Mouse (Mus musculus) CH12.LX (cell line): ENCODE measurements around the gene Cyp2j6. TPM values are rescaled to one million over a fixed set of nuclear protein-coding genes. Genes with fewer than 3 reads are reported as not detected.

Experiments used
- DNase-seq: peaks from one replicate; pipeline ENCODE4 v3.0.0-alpha.2; 2013; ENCODE audit errors: extremely low read depth
- H3K27ac ChIP-seq: 2 replicates; pipeline ENCODE4 v1.5.1; 2012; ENCODE audit warnings: low read depth, mild to moderate bottlenecking, control low read depth, moderate library complexity; ENCODE audit not compliant: insufficient read depth
- H3K27me3 ChIP-seq: replicated peaks from 2 replicates; pipeline ENCODE3; 2012; ENCODE audit warnings: inconsistent platforms
- H3K36me3 ChIP-seq, 2 experiments: replicated peaks in 1 of 2; 2 replicates each; pipeline versions ENCODE3 to v1.6.1; 2012; ENCODE audit warnings: inconsistent platforms in 1 of 2, low read length in 1 of 2, mild to moderate bottlenecking in 1 of 2, mixed read lengths in 1 of 2, moderate library complexity in 1 of 2; ENCODE audit not compliant: control insufficient read depth in 1 of 2, insufficient read depth in 1 of 2
- H3K4me1 ChIP-seq, 2 experiments: 2 replicates each; pipeline ENCODE4 v1.6.1; 2012; ENCODE audit warnings: inconsistent platforms in 1 of 2, moderate library complexity in 1 of 2; ENCODE audit not compliant: insufficient read depth in 2 of 2, control insufficient read depth in 1 of 2
- H3K4me2 ChIP-seq: 2 replicates; pipeline ENCODE4 v1.6.1; 2012; ENCODE audit warnings: low read depth, mild to moderate bottlenecking, control low read depth; ENCODE audit not compliant: poor library complexity, insufficient read depth, severe bottlenecking
- H3K4me3 ChIP-seq, 3 experiments: fragments of 150-350 bp in 1 of 3; sonication (generic) in 1 of 3; replicated peaks in 1 of 3; 2 replicates each; pipeline versions ENCODE3 to v1.5.1; 2011 to 2012; ENCODE audit warnings: low read depth in 2 of 3, low read length in 2 of 3, mild to moderate bottlenecking in 2 of 3, moderate library complexity in 2 of 3, control low read depth in 1 of 3, improper control_type of control experiment in 1 of 3, inconsistent platforms in 1 of 3, mixed read lengths in 1 of 3; ENCODE audit not compliant: poor library complexity in 1 of 3
- H3K79me2 ChIP-seq: replicated peaks from 2 replicates; pipeline ENCODE4 v1.6.1; 2012; ENCODE audit warnings: mild to moderate bottlenecking, moderate library complexity; ENCODE audit not compliant: control insufficient read depth, poor library complexity, insufficient read depth, severe bottlenecking; ENCODE audit errors: extremely low read depth
- H3K9ac ChIP-seq: 2 replicates; pipeline ENCODE4 v1.6.1; 2012; ENCODE audit warnings: low read depth, mild to moderate bottlenecking, control low read depth, moderate library complexity; ENCODE audit not compliant: insufficient read depth
- H3K9me3 ChIP-seq: replicated peaks from 2 replicates; pipeline ENCODE3; 2012; ENCODE audit warnings: low read length, inconsistent platforms, mixed read lengths
- CHD2 ChIP-seq: IDR thresholded peaks from 2 replicates; pipeline ENCODE4 v1.6.1; 2011; ENCODE audit warnings: low read length, improper control_type of control experiment
- E2F4 ChIP-seq: IDR thresholded peaks from 2 replicates; pipeline ENCODE4 v1.6.1; 2011; ENCODE audit warnings: low read depth, low read length, improper control_type of control experiment; ENCODE audit not compliant: insufficient replicate concordance
- HCFC1 ChIP-seq: IDR thresholded peaks from 2 replicates; pipeline ENCODE4 v1.6.1; 2012; ENCODE audit warnings: low read depth, mild to moderate bottlenecking, inconsistent platforms, low read length, improper control_type of control experiment
- IRF4 ChIP-seq: IDR thresholded peaks from 2 replicates; pipeline ENCODE4 v1.6.1; 2014; ENCODE audit warnings: low read depth, mild to moderate bottlenecking, inconsistent platforms, low read length, improper control_type of control experiment
- MXI1 ChIP-seq: IDR thresholded peaks from 2 replicates; pipeline ENCODE4 v1.6.1; 2011; ENCODE audit warnings: mild to moderate bottlenecking, low read depth, low read length, improper control_type of control experiment
- MYC ChIP-seq: IDR thresholded peaks from 2 replicates; pipeline ENCODE4 v1.6.1; 2011; ENCODE audit warnings: low read depth, mild to moderate bottlenecking, improper control_type of control experiment, low read length
- PAX5 ChIP-seq: IDR thresholded peaks from 2 replicates; pipeline ENCODE4 v1.6.1; 2012; ENCODE audit warnings: low read length, inconsistent platforms, mixed read lengths
- POLR2A ChIP-seq: IDR thresholded peaks from 2 replicates; pipeline ENCODE4 v1.6.1; 2011; ENCODE audit warnings: low read depth, mild to moderate bottlenecking, improper control_type of control experiment, low read length
- POLR2AphosphoS2 ChIP-seq: IDR thresholded peaks from 2 replicates; pipeline ENCODE4 v1.6.1; 2011; ENCODE audit warnings: low read depth, low read length, improper control_type of control experiment
- RAD21 ChIP-seq: IDR thresholded peaks from 2 replicates; pipeline ENCODE4 v1.6.1; 2011; ENCODE audit warnings: low read depth, mild to moderate bottlenecking, low read length, improper control_type of control experiment, moderate library complexity
- TCF12 ChIP-seq: IDR thresholded peaks from 2 replicates; pipeline ENCODE4 v1.6.1; 2014; ENCODE audit warnings: low read depth, mild to moderate bottlenecking, inconsistent platforms, low read length, improper control_type of control experiment
- UBTF ChIP-seq: IDR thresholded peaks from 2 replicates; pipeline ENCODE4 v1.6.1; 2012; ENCODE audit warnings: low read depth, mild to moderate bottlenecking, inconsistent platforms, low read length, improper control_type of control experiment, moderate library complexity
- USF2 ChIP-seq: conservative IDR thresholded peaks from 2 replicates; pipeline ENCODE4 v1.6.1; 2011; ENCODE audit warnings: low read depth, low read length, improper control_type of control experiment
- ZMIZ1 ChIP-seq: IDR thresholded peaks from 2 replicates; pipeline ENCODE4 v1.6.1; 2012; ENCODE audit warnings: low read depth, mild to moderate bottlenecking, inconsistent platforms, low read length, improper control_type of control experiment
- ZNF384 ChIP-seq: IDR thresholded peaks from 2 replicates; pipeline ENCODE4 v1.6.1; 2012; ENCODE audit warnings: low read depth, low read length, improper control_type of control experiment, inconsistent platforms
- dilution Hi-C: fragments of 300-500 bp; cut with MboI; formaldehyde crosslinking; loops from 2 replicates; pipeline ENCODE4 v1.14.3; 2020; ENCODE audit warnings: low sequenced_read_pairs; ENCODE audit not compliant: extremely low pct_unique_long_range_greater_than_20kb, extremely low pct_ligation_motif_present
- in situ Hi-C: fragments of 300-500 bp; cut with MboI; formaldehyde crosslinking; loops from 3 replicates; pipeline ENCODE4 v1.14.3; 2019; ENCODE audit warnings: low sequenced_read_pairs, low pct_ligation_motif_present, low pct_unique_long_range_greater_than_20kb, mixed read lengths
- polyA plus RNA-seq: library from polyadenylated mRNA; unstranded; fragments of >175 nt; gene quantifications from 2 replicates; pipeline ENCODE4 v1.2.1, GENCODE M21; 2012; ENCODE audit warnings: low read depth; ENCODE audit not compliant: insufficient read length
- total RNA-seq, 2 experiments: library from RNA; depleted of rRNA; stranded (reverse); fragments of 300-350 nt in 1 of 2; fragments of >200 nt in 1 of 2; gene quantifications; 2 replicates each; pipeline ENCODE4 v1.2.3; 2012 to 2014

Cyp2j6 gene
- total and polyA plus RNA-seq, 3 experiments = not detected

DNA sequence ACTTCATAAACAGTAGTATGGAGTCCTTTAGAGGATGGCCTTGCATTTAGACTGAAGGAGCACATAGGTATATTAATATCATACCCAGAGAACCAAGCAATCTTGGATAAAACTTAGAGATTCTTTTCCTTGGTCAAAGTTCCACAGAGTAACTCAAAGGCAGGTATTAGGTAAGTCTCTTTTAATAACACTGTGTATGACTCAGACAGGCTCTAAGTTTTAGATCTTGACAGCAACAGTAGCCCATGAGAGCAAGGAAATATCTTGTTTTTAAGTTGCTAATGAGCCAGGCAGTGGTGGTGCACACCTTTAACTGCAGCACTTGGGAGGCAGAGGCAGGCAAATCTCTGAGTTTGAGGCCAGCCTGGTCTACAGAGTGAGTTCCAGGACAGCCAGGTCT is 12.3 kb upstream of the Cyp2j6 start:
- dilution Hi-C loops = no loop called here
- H3K27ac ChIP-seq = no peak overlapping the region
- H3K27me3 ChIP-seq = no peaks in the 10 kb centered on the region
- no peak for TF ChIP-seq PAX5
- no peak for TF ChIP-seq ZNF384
- DNase-seq = no peak
- H3K4me1 ChIP-seq = no peaks in the 10 kb centered on the region
- in situ Hi-C loops = no loop called here
- H3K4me3 ChIP-seq = no peak overlapping the region
- no peak overlapping the region for H3K4me2 ChIP-seq
- no peaks in the 10 kb centered on the region for H3K36me3 ChIP-seq
- H3K79me2 ChIP-seq = no peaks in the 10 kb centered on the region
- H3K9ac ChIP-seq = no peak overlapping the region
- H3K9me3 ChIP-seq = peaks cover 40% of the 10 kb centered on the region

DNA sequence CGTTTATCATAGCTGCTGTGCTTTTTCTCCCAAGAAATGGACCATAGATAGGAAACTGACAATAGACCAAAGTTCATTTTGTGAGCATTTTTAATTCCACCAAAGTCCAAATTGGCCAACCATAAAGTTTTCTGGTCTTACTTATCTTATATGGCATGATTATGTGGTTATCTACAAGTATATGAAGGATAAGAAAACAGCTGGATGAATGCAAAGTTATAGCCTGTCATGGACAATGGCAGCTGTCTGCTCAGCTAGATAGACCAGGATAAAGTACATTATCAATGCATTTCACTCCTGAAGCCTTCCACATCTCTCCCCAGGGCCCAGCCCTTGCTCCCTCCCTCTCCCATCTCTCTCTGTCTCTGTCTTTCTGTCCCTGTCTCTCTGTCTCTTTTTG is 7.0 kb upstream of the Cyp2j6 start:
- dilution Hi-C loops (no loop called here), in situ Hi-C loops (no loop called here)
- Histone ChIP-seq H3K79me2 (no peaks in the 10 kb centered on the region), H3K9ac (no peak overlapping the region), H3K27me3 (no peaks in the 10 kb centered on the region), H3K4me1 (no peaks in the 10 kb centered on the region), H3K4me3 (no peak overlapping the region), H3K4me2 (no peak overlapping the region), H3K36me3 (no peaks in the 10 kb centered on the region), H3K9me3 (peaks cover 22% of the 10 kb centered on the region), H3K27ac (no peak overlapping the region)
- DNase-seq = no peak
- no peak for TF ChIP-seq POLR2AphosphoS2

GRCm38 (mm10) chr4:96559781-96560180 is 6.3 kb upstream of the Cyp2j6 start:
- peaks cover 20% of the 10 kb centered on the region for H3K9me3 ChIP-seq
- H3K9ac ChIP-seq = no peak overlapping the region
- in situ Hi-C loops = no loop called here
- H3K36me3 ChIP-seq = no peaks in the 10 kb centered on the region
- no peaks in the 10 kb centered on the region for H3K27me3 ChIP-seq
- no peak overlapping the region for H3K4me3 ChIP-seq
- no peaks in the 10 kb centered on the region for H3K79me2 ChIP-seq
- H3K4me2 ChIP-seq = no peak overlapping the region
- H3K27ac ChIP-seq = no peak overlapping the region
- H3K4me1 ChIP-seq = no peaks in the 10 kb centered on the region
- TF ChIP-seq HCFC1 (no peak), MYC (no peak), MXI1 (no peak), POLR2A (no peak), UBTF (no peak), CHD2 (no peak), IRF4 (no peak), USF2 (no peak), TCF12 (no peak), E2F4 (no peak), RAD21 (no peak), ZNF384 (no peak), ZMIZ1 (no peak)
- TF ChIP-seq, all 38 proteins: peak for 0
- DNase-seq = no peak
- dilution Hi-C loops = no loop called here
